Mouse (Mus musculus) activated CD4-positive, CD25-positive, alpha-beta regulatory T cell, adult 4 months (primary cell): ENCODE data around the gene Tex33. TPM values are rescaled to one million over a fixed set of nuclear protein-coding genes. Genes with fewer than 3 reads are reported as not detected.
"Not testable (repeated sequence)": the region's sequence is repeated elsewhere in the genome, so short reads cannot be mapped to it uniquely, and the experiment has no call there.

Experiments
- ATAC-seq: one replicate; pipeline ENCODE4 v1.8.0; 2017
- polyA plus RNA-seq, 2 experiments: library from polyadenylated mRNA; unstranded; fragments of 100-300 nt; shearing (Covaris generic); gene quantifications; one replicate each; pipeline ENCODE4 v1.2.1; 2017

Gene Tex33
- polyA plus RNA-seq, 2 experiments from 2014 or later: not detected

GRCm38 (mm10) chr15:78369641-78370040 is 26.1 kb downstream of the Tex33 start:
- no peak for ATAC-seq

DNA sequence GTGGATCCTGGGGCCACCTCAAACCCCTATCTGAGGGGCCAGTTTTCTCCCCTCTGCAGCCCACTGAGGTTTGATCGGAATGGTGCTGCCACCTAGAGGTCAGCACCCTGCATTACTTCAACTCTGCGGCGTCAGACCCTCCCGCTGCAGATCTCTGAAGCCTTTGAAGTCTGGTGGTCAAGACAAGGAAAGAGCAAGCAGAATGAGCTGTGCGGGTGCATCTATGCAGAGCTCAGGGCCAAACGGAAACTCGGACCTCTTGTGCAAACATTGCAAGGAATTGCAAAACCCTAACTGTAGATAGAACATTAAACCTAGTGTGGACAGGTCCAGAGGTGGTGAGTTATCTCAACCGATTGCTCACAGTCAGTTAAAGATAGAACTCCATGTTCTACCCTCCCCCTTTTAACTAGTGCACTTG is 26.8 kb downstream of the Tex33 start:
- no peak for ATAC-seq

- no peak for ATAC-seq
Observed at GRCm38 (mm10) chr15:78367811-78368210, 27.9 kb downstream of the Tex33 start.

DNA sequence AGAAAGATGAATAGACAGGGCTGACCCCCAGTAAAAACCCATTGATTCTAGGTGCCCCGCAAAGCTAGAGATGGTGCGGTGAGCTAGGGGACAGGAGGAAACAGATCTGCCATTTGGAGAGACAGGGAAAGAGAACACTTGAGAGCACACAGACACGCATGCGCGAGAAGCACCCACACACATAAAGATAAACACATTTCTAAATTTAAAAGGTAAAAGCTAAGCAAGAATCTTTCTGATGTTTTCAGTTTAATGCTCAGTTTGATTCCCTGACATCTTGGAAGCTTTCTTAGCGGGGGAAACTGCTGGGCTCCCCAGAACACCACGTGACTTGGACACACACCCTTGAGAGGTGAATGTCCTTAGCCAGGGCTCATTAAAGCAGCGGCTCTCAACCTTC is 28.8 kb downstream of the Tex33 start:
- no peak for ATAC-seq

- ATAC-seq: no peak
Observed at GRCm38 (mm10) chr15:78365916-78366315, 29.8 kb downstream of the Tex33 start.

DNA sequence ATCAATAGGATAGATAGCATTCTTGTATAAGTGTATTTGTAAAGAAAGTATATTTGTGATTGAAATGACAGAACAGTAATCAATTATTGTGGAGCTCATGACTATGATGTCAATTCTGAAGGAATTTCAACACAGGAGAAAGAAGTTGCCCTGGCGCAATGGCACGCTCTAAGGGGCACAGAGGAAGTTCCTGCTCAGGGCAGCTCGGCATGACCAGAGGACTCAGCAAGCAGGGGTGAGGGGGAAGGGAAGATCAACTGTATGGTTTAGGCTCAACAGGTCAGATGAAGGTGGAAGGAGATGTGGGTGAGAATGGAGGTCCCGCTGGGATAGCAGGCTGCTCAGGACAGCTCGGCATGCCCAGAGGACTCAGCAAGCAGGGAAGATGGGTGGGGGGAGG is 40.2 kb downstream of the Tex33 start:
- no peak for ATAC-seq

DNA sequence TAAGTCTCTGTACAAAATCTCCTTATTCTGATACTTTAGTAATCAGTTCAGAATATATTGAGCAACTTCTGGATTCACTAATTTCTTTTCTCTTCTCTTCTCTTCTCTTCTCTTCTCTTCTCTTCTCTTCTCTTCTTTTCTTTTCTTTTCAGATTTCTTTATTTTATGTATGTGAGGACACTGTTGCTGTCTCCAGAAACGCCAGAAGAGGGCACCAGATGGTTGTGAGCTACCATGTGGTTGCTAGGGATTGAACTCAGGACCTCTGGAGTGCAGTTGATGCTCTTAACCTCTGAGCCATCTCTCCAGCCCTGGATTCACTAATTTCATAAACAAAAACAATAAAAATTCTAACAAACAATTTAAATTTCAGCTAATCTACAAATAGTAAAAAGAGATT is 40.8 kb downstream of the Tex33 start:
- no peak for ATAC-seq

DNA sequence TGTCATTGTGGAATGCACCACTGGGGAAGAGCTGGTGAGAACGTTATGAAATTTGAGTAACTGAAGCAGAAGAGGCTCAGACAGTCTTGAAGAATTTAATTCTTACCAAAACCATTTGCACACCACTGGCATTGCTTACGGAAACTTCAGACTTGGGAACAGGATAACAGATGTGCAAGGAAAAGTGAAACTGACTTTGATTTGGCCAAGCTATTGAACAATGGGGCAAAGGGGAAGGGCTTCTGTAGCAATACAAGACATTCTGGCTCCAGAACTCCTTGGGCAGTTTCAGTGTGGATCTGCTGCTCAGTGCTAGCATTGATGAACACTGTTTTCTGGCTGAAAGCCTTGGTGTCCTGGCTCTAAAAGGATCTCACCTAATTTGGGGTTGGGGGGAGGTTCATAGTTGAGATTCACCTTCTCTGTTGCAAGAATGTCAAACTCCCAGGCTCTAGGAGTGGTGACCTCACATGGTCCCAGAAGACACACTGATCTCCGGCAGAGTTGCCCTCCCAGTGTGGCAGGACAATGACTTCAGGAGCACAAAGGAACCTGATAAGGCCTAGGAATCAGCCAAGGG is 44.0 kb downstream of the Tex33 start:
- ATAC-seq: no peak

GRCm38 (mm10) chr15:78344567-78344966 is 51.1 kb downstream of the Tex33 start:
- no peak for ATAC-seq

DNA sequence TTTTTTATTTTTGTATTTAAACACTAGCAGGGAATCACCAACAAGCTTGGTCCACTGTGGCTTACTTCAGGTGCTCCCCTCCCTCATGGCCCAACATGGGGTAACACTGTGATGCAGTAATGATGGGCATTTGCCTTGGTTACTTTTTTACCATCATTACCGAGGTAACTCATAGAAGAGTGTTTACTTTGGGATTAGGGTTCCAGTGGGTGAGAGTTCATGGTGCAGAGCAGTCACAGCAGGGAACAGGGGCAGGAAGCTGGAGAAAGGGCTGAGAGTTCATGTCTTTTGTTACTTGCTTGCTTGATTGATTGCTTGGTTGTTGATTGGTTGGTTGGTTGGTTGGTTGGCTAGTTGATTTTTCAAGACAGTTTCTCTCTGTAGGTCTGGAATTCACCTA is 52.0 kb downstream of the Tex33 start:
- ATAC-seq: no peak

GRCm38 (mm10) chr15:78340919-78341318 is 54.8 kb downstream of the Tex33 start:
- ATAC-seq: not testable (repeated sequence)

DNA sequence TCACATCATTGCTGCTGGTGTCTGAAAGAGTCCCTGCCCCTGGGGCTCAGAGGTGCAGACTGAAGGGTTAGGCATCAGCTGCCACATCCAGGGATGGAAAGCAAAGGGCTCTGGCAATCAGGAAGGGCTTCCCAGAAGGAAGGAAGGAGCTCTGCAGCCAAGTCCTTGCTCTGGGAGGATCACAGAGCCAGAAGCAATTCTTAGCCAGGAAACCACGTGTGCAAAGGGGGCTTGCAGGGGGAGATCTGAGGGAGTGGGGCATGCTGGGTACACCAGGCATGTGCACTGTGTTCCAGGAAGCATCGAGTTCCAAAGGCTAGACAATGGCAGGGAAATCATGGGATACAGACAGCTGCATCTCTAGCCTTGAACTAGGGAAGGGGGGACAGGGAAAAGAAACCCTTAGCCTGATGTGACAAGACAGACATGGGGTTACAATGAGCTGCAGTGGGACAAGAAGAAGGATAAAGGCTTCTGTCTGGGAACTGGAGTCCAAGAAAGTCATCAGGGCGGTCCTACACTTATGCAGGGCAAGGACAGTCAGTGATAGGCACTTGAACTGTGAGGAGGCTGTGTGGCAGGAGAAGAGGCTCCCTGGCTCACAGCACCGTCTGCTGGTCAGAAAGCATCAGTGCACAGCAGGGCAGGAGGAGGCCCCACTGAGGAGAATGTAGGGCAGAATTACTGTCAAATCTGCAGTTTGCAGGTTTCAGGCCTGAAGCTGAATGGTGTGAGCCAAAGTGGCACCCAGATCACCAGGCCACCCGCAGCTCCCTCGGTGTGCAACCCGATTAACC is 55.9 kb downstream of the Tex33 start:
- not testable (repeated sequence) for ATAC-seq

DNA sequence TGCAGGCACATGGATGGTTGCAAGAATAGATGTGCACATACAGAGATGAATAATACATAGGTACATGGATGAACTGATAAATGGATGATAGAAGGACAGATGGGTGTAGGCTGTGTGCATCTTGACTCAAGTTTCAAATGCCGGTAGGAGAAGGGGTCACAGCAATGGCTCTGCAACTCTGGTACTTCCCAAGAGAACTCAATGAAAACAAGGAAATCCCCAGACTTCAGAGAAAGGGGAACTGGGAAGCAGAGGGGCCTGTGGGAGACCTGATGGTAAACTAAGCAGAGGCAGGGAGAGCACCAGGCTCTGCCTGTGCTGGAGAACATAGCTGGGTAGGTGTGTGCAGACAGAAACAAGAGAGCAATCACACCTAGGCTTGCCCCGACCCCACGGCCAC is 61.3 kb downstream of the Tex33 start:
- ATAC-seq: no peak

GRCm38 (mm10) chr15:78332981-78333380 is 62.7 kb downstream of the Tex33 start:
- ATAC-seq: no peak

DNA sequence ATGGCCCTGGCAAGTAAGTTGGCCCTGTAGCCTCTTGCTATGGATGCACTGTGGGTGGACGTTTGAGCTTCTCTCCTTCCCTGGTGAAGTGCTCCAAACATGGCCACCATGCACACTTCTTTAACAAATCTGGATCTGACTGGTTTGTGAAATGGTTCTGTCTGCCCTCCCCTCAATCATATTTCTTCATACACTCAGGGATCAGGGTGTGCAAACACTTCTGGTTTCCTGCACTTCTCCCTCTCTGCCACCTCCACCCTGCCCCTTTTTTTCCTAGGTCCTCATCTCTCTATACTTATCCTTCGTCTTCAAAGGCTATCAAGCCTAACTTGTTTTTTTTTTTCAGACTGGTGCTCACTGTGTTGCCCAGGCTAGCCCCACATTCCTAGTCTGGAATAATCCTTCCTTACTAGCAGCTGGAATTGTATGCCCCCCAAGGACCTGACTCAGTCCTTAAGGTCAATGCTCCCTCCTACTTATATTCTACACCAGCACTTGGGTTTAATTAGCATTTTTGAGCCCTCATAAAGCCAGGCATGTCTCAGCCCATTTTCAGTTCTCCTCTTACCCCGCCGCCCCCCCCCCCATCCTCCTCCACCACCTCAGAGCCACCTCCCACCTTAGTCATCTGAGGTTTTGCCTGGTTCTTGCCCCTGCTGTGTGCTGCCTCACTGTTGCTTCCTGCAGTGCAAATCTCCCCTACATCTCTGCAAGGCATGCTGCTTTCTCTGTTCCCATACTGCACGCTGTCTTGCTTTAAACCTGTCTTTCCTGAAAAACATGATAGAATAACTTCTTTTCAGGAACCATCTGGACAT is 64.0 kb downstream of the Tex33 start:
- no peak for ATAC-seq

GRCm38 (mm10) chr15:78330706-78331105 is 65.0 kb downstream of the Tex33 start:
- no peak for ATAC-seq

DNA sequence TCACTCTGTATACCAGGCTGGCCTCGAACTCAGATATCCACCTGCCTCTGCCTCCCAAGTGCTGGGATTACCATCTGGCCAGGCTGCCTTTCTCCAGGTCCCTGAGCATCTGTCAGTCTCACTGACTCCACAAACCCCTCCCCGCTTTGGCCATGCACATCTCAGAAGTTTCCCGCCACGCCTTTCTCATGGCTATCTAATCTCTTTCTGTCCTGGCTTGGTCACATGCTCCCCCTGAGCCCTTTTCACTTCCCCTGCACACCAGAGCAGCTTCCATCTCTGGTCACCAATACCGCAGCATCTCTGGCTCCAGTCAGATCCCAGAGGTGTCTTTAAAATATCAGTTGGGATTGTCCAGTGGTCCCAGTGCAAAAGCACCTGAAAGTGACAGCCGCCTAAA is 65.7 kb downstream of the Tex33 start:
- ATAC-seq: not testable (repeated sequence)

GRCm38 (mm10) chr15:78328520-78329097 is 67.1 kb downstream of the Tex33 start:
- no peak for ATAC-seq

Other genes with a start within 250 kb of the Tex33 start
- gene Ift27, start 221.8 kb downstream of the Tex33 start, polyA plus RNA-seq: 10 to 100 TPM; 58.3 to 71.2 TPM
- not detected for gene Pvalb, start 189.5 kb downstream of the Tex33 start, polyA plus RNA-seq
- gene Ncf4, start 151.1 kb downstream of the Tex33 start, polyA plus RNA-seq: 100 to 1,000 TPM; 178 to 188 TPM
- gene Csf2rb2, start 90.2 kb downstream of the Tex33 start, polyA plus RNA-seq: not detected
- gene Csf2rb, start 70.2 kb downstream of the Tex33 start, polyA plus RNA-seq: under 1 TPM; 0.09 to 0.31 TPM
- 1 to 10 TPM; 4.0 to 4.6 TPM for gene Tst, start 10.0 kb upstream of the Tex33 start, polyA plus RNA-seq
- 1 to 10 TPM; 1.8 to 6.5 TPM for gene Mpst, start 10.5 kb upstream of the Tex33 start, polyA plus RNA-seq
- 1 to 10 TPM; 9.0 to 9.7 TPM for gene Kctd17, start 32.7 kb upstream of the Tex33 start, polyA plus RNA-seq
- not detected for gene Tmprss6, start 72.7 kb upstream of the Tex33 start, polyA plus RNA-seq
- gene Il2rb, start 99.4 kb upstream of the Tex33 start, polyA plus RNA-seq: 100 to 1,000 TPM; 489 to 584 TPM
- gene C1qtnf6, start 135.5 kb upstream of the Tex33 start, polyA plus RNA-seq: 10 to 100 TPM; 15.5 to 15.9 TPM
- gene Sstr3, start 148.8 kb upstream of the Tex33 start, polyA plus RNA-seq: not detected
- 1,000 to 10,000 TPM; 3,019 to 4,069 TPM for gene Rac2, start 176.9 kb upstream of the Tex33 start, polyA plus RNA-seq
- 100 to 1,000 TPM; 197 to 261 TPM for gene Cyth4, start 201.1 kb upstream of the Tex33 start, polyA plus RNA-seq